Mouse (Mus musculus) thymus, adult 2 months (tissue): Measurements from ENCODE around the gene Ankra2. TPM values are rescaled to one million over a fixed set of nuclear protein-coding genes. Genes with fewer than 3 reads are reported as not detected.

Experiments used
- DNase-seq: peaks from one replicate; pipeline ENCODE4 v3.0.0; 2021
- H3K27ac ChIP-seq: fragments of 200-500 bp; 2 replicates; pipeline ENCODE4 v1.5.1; 2012; ENCODE audit warnings: low read length, control low read depth; ENCODE audit not compliant: control insufficient read depth, insufficient read depth
- H3K27me3 ChIP-seq: fragments of 200-500 bp; 2 replicates; pipeline ENCODE4 v1.6.1; 2012; ENCODE audit warnings: mild to moderate bottlenecking, low read length, moderate library complexity, mixed read lengths; ENCODE audit not compliant: control insufficient read depth, insufficient read depth
- H3K36me3 ChIP-seq: fragments of 200-500 bp; 2 replicates; pipeline ENCODE4 v1.6.1; 2012; ENCODE audit warnings: mild to moderate bottlenecking, low read length, moderate library complexity; ENCODE audit not compliant: control insufficient read depth, insufficient read depth
- H3K4me1 ChIP-seq: fragments of 200-500 bp; replicated peaks from 2 replicates; pipeline ENCODE4 v1.6.1; 2012; ENCODE audit warnings: low read length; ENCODE audit not compliant: control insufficient read depth, insufficient read depth
- H3K4me3 ChIP-seq: fragments of 200-500 bp; 2 replicates; pipeline ENCODE4 v1.5.1; 2012; ENCODE audit warnings: mild to moderate bottlenecking, low read length, control low read depth, moderate library complexity; ENCODE audit not compliant: control insufficient read depth, insufficient read depth
- CTCF ChIP-seq: fragments of 200-500 bp; IDR thresholded peaks from 2 replicates; pipeline ENCODE4 v1.5.1; 2012; ENCODE audit warnings: mild to moderate bottlenecking, control low read depth, low read length, moderate library complexity, borderline replicate concordance; ENCODE audit not compliant: control insufficient read depth, poor library complexity, insufficient read depth; ENCODE audit errors: extremely low read depth
- POLR2A ChIP-seq: fragments of 200-500 bp; IDR thresholded peaks from 2 replicates; pipeline ENCODE4 v1.6.1; 2012; ENCODE audit warnings: mild to moderate bottlenecking, low read length, control low read depth, moderate library complexity; ENCODE audit not compliant: control insufficient read depth, poor library complexity, insufficient read depth; ENCODE audit errors: extremely low read depth
- WGBS: fragments of 180-500 bp; shearing (Covaris S2); methylation state at CpG from one replicate; pipeline ENCODE4 v1.1.7; 2018; 5-methylcytosine and 5-hydroxymethylcytosine counted together
- polyA plus RNA-seq: library from polyadenylated mRNA; depleted of rRNA; stranded (reverse); fragments of >200 nt; gene quantifications from 2 replicates; pipeline ENCODE4 v1.2.3, GENCODE M21; 2012

Gene Ankra2
- polyA plus RNA-seq, 1 experiment: 18.9 TPM

DNA sequence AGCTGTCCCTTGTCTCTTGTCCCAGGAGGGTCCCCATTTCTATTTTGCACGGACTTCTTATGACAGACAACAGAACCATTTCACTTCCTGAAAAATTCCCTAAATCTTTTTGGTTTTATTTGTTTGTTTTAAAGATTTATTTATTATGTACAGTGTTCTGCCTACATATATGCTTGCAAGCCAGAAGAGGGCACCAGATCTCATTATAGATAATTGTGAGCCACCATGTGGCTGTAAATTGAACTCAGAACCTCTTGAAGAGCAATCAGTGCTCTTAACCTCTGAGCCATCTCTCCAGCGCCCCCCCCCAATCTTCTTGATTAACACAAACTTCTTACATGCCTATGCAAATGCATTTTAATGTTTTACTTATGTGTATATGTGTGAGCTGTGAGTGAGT lies 27.8 kb downstream of the Ankra2 start:
- DNase-seq: no peak
- Histone ChIP-seq H3K4me1 (no peaks in the 10 kb centered on the region), H3K4me3 (no peak overlapping the region), H3K27ac (no peak overlapping the region), H3K27me3 (no peaks in the 10 kb centered on the region), H3K36me3 (no peaks in the 10 kb centered on the region)
- WGBS: 66% methylated on average over 2 of the region's 2 CpGs
- TF ChIP-seq CTCF: no peak
- TF ChIP-seq POLR2A: no peak

DNA sequence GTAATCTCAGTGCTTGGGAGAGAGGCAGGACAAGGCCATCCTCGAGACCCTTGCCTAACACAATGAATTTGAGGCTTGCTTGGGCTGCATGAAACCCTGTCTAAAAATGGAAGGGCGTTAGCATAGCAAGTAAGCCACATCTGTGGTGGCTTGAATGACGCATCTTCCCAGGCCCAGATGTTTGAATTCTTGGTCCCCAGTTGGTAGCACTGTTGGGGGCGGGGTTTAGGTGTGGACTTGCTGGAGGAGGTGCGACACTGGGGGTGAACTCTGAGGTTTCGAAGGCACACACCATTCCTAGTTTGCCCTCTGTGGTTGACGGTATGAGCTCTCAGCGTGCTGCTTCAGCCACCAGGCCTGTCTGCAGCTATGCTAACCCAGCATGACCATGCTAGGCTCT lies 28.8 kb downstream of the Ankra2 start:
- no peak overlapping the region for H3K4me3 ChIP-seq
- 82% methylated on average over 8 of the region's 8 CpGs for WGBS
- H3K27ac ChIP-seq: no peak overlapping the region
- TF ChIP-seq CTCF: no peak
- no peak for TF ChIP-seq POLR2A
- no peak for DNase-seq
- no peaks in the 10 kb centered on the region for H3K4me1 ChIP-seq
- H3K36me3 ChIP-seq: no peaks in the 10 kb centered on the region
- H3K27me3 ChIP-seq: no peaks in the 10 kb centered on the region

DNA sequence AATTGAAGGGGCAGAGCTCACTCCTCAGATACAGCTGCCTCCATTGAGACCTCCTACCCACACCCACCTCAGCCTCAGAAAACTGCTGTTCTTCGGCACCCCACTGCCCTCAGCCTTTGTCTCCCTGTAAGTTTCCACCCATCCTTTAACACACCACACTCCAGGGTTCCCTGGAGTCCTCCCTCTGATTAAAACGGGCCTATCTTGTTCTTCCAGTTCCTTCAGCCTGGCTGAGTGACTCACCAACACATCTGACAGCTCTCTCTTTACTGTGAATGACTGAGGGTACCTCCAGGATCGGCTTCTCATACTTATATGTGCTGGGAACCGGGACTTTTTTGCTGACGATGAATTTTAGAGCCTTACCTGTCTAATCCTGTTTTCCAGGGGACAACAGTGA lies 33.2 kb downstream of the Ankra2 start:
- TF ChIP-seq CTCF: no peak
- TF ChIP-seq POLR2A: no peak
- Histone ChIP-seq H3K27me3 (no peaks in the 10 kb centered on the region), H3K4me3 (no peak overlapping the region), H3K27ac (no peak overlapping the region), H3K4me1 (no peaks in the 10 kb centered on the region), H3K36me3 (no peaks in the 10 kb centered on the region)
- WGBS: 67% methylated on average over 5 of the region's 5 CpGs
- DNase-seq: no peak

DNA sequence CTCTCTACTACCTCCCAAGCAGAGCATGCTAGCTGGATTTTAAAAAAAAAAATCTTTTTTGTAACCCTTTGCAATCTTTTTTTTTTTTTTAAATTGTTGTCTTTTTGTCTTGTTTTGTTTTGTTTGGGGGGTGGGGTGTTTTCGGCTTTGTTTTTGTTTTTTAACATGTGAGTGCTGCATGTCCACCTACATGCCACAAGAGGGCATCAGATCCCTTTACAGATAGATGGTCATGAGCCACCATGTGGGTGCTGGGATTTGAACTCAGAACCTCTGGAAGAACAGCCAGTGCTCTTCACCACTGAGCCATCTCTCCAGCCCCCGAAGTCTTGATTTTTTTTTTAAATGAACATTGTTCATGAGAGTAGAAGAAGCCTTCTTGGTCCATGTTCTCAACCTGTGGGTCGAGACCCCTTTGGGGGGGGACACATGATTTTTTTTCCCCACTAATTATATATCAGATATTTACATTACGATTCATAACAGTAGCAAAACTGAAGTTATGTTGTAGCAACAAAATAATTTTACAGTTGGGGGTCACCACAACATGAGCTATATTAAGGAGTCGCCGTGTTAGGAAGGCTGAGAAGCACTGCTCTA lies 35.1 kb downstream of the Ankra2 start:
- no peak overlapping the region for H3K4me3 ChIP-seq
- H3K27ac ChIP-seq: no peak overlapping the region
- no peaks in the 10 kb centered on the region for H3K27me3 ChIP-seq
- no peaks in the 10 kb centered on the region for H3K36me3 ChIP-seq
- no peak for TF ChIP-seq POLR2A
- no peak for TF ChIP-seq CTCF
- no peaks in the 10 kb centered on the region for H3K4me1 ChIP-seq
- WGBS: 94% methylated on average over 6 of the region's 6 CpGs
- no peak for DNase-seq

DNA sequence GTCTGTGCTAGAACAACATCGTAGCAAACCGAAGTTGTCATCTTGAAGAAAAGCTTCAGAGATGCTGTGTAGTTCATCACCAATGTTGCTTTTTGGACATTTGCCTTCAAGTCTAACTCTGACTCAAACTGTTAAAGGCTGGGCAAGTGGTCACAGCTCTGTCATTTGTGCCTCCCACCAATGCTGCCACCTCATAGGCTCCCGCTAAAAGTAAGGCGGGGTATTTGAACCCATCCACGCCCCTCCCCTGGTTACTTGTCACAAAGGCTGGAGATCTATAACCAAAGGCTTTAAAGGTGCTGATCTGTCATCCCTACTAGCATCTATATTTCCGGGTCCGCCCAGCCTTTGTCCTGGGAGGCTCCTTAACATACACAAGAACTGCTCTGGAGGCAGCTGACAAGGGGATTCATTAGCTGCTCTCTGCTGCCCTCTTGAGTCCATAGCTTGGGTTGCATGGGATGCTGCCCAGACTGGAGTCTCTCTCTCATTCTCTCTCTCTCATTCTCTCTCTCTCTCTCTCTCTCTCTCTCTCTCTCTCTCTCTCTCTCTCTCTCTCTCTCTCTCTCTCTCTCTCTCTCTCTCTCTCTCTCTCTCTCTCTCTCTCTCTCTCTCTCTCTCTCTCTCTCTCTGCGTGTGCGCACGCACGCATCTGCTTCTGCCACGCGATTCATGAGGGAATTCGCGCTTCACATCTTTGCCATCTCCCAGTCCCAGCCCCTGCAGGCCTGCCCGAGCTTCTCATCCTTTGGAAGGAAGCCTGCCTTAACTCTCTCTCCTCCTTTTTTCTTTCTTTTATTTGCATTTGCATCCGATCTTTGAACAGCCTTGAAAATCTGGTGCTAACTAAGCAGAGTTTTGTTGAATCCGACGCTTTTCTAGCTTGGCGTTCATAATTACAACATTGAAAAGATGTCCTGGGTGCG lies 36.2 kb downstream of the Ankra2 start:
- Histone ChIP-seq H3K27ac (no peak overlapping the region), H3K4me1 (no peaks in the 10 kb centered on the region), H3K4me3 (no peak overlapping the region), H3K27me3 (no peaks in the 10 kb centered on the region), H3K36me3 (no peaks in the 10 kb centered on the region)
- TF ChIP-seq CTCF (no peak), POLR2A (no peak)
- peak; percentile 62 for DNase-seq
- WGBS: 62% methylated on average over 21 of the region's 21 CpGs

DNA sequence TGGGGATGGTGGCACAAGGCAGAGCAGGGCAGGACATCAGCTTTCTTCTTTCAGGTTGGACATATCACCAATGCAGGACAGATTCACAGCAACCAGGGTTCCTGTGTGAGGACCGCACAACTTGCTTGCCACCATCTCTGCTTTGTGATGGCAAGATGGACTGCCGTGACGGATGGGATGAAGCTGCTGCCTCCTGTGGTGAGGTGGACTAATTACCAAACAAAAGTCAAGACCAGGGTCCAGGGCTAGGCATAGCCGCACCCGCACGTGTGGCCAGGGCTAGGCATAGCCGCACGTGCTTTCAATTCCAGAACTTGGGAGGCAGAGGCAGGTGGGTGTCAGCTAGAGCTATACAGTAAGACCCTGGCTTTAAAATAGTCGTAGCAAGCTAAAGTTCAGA lies 42.4 kb downstream of the Ankra2 start:
- Histone ChIP-seq H3K27me3 (no peaks in the 10 kb centered on the region), H3K4me3 (no peak overlapping the region), H3K27ac (no peak overlapping the region), H3K36me3 (peaks cover 19% of the 10 kb centered on the region), H3K4me1 (no peaks in the 10 kb centered on the region)
- WGBS: 95% methylated on average over 9 of the region's 9 CpGs
- DNase-seq: no peak
- no peak for TF ChIP-seq CTCF
- TF ChIP-seq POLR2A: no peak

DNA sequence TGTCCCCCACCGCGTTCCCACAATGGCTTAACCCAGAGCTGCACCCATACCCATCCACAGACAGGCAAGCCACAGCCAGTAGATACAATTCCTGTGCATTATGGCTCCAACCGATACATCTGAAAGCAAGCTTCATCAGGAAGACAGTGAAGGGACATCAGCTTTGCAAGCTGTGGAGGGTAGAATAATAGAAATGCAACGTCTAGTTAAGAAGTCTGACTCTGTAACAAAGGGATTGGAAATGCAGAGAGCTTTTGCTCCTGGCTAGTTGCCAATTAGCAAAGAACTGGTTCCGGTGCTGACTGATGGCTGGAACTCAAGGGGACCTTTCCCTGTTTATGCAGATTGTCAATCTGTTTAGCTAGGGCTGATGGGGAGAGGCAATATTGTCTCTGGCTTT lies 43.5 kb downstream of the Ankra2 start:
- no peak for DNase-seq
- no peaks in the 10 kb centered on the region for H3K4me1 ChIP-seq
- H3K36me3 ChIP-seq: peaks cover 30% of the 10 kb centered on the region
- 72% methylated on average over 5 of the region's 5 CpGs for WGBS
- TF ChIP-seq POLR2A (no peak), CTCF (no peak)
- H3K4me3 ChIP-seq: no peak overlapping the region
- H3K27ac ChIP-seq: no peak overlapping the region
- H3K27me3 ChIP-seq: no peaks in the 10 kb centered on the region
